Mouse (Mus musculus): Measurements from ENCODE around the gene Sorcs2.
A peak's percentile ranks its signal among the peaks of the same experiment; 100 is the strongest.

Sorcs2 gene

GRCm38 (mm10) chr5:36397837-36398282, at the start of gene Sorcs2:
Gene Sorcs2, minus strand, starts transcription at chr5:36398139.
- peak; percentile 53 to 82 for DNase-seq (ENCODE audit: low spot score in 2 of 2)

GRCm38 (mm10) chr5:36446166-36446890, 48.4 kb upstream of the Sorcs2 start:
- DNase-seq (ENCODE audit: low spot score in 2 of 2), result no peak

GRCm38 (mm10) chr5:36445028-36445427, 47.1 kb upstream of the Sorcs2 start:
- no peak for DNase-seq (ENCODE audit: low spot score in 2 of 2)

- no peak for DNase-seq (ENCODE audit: low spot score in 2 of 2)
Observed at GRCm38 (mm10) chr5:36444611-36445010, 46.7 kb upstream of the Sorcs2 start.

- DNase-seq (ENCODE audit: low spot score in 2 of 2), result no peak
Observed at GRCm38 (mm10) chr5:36440741-36441140, 42.8 kb upstream of the Sorcs2 start.

- DNase-seq (ENCODE audit: low spot score in 2 of 2), result peak in 1 of 2 experiments; percentile 13
Observed at GRCm38 (mm10) chr5:36436858-36437257, 38.9 kb upstream of the Sorcs2 start.

GRCm38 (mm10) chr5:36434398-36434967, 36.5 kb upstream of the Sorcs2 start:
- DNase-seq (ENCODE audit: low spot score in 2 of 2), result no peak

GRCm38 (mm10) chr5:36431711-36432110, 33.8 kb upstream of the Sorcs2 start:
- DNase-seq (ENCODE audit: low spot score in 2 of 2), result no peak

- DNase-seq (ENCODE audit: low spot score in 2 of 2), result no peak
Observed at GRCm38 (mm10) chr5:36429551-36429950, 31.6 kb upstream of the Sorcs2 start.

GRCm38 (mm10) chr5:36427831-36428230, 29.9 kb upstream of the Sorcs2 start:
- no peak for DNase-seq (ENCODE audit: low spot score in 2 of 2)

GRCm38 (mm10) chr5:36426404-36426803, 28.5 kb upstream of the Sorcs2 start:
- DNase-seq (ENCODE audit: low spot score in 2 of 2), result no peak

GRCm38 (mm10) chr5:36424676-36425075, 26.7 kb upstream of the Sorcs2 start:
- DNase-seq (ENCODE audit: low spot score in 2 of 2), result no peak

- DNase-seq (ENCODE audit: low spot score in 2 of 2), result no peak
Observed at GRCm38 (mm10) chr5:36422689-36423088, 24.8 kb upstream of the Sorcs2 start.

GRCm38 (mm10) chr5:36419861-36420260, 21.9 kb upstream of the Sorcs2 start:
- DNase-seq (ENCODE audit: low spot score in 2 of 2), result no peak

- no peak for DNase-seq (ENCODE audit: low spot score in 2 of 2)
Observed at GRCm38 (mm10) chr5:36414712-36415331, 16.9 kb upstream of the Sorcs2 start.

- DNase-seq (ENCODE audit: low spot score in 2 of 2), result peak; percentile 21 to 54
Observed at GRCm38 (mm10) chr5:36398463-36399364, 775 bp upstream of the Sorcs2 start.

- no peak for DNase-seq (ENCODE audit: low spot score in 2 of 2)
Observed at GRCm38 (mm10) chr5:36397384-36397759, 567 bp downstream of the Sorcs2 start.

- DNase-seq (ENCODE audit: low spot score in 2 of 2), result no peak
Observed at GRCm38 (mm10) chr5:36396491-36397383, 1.2 kb downstream of the Sorcs2 start.

GRCm38 (mm10) chr5:36396011-36396410, 1.9 kb downstream of the Sorcs2 start:
- peak in 1 of 2 experiments; percentile 52 for DNase-seq (ENCODE audit: low spot score in 2 of 2)

- no peak for DNase-seq (ENCODE audit: low spot score in 2 of 2)
Observed at GRCm38 (mm10) chr5:36394840-36395515, 3.0 kb downstream of the Sorcs2 start.
